Mouse (Mus musculus): ENCODE measurements around the gene Tas1r3.

DNA sequence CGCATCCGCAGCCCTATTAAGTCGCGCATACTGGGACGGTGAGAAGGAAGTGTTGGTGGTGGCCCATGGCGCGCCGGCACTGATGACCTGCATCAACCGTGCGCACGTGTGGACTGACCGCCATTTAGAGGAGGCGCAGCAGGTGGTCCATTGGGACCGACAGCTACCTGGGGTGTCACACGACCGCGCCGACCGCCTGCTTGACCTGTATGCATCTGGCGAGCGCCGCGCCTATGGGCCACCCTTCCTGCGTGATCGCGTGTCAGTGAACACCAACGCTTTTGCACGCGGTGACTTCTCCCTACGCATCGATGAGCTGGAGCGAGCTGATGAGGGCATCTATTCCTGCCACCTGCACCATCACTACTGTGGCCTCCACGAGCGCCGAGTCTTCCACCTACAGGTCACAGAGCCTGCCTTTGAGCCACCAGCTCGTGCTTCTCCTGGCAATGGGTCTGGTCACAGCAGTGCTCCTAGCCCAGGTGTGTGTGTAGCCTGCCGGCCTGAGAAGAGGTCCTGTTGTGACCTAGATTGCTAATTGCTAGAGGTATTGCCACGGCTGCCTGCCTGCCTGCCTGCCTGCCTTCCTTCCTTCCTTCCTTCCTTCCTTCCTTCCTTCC is 21.4 kb downstream of the Tas1r3 start:
- TF ChIP-seq CTCF (IDR thresholded peaks at IDR 0.05; ENCODE audit: control insufficient read depth, insufficient read depth, insufficient read length) = no peak
- no peak for TF ChIP-seq USF1 (IDR thresholded peaks at IDR 0.05; ENCODE audit: low read depth)
- TF ChIP-seq MYOG (IDR thresholded peaks at IDR 0.05; ENCODE audit: control insufficient read depth, extremely low read depth, insufficient read length) = no peak
